Mouse (Mus musculus) cerebellum, postnatal 25 days (tissue): ENCODE measurements around the gene Myl4.

Experiments used
- DNase-seq, 2 experiments: peaks; one replicate each; pipeline ENCODE4 v3.0.0; 2021; ENCODE audit warnings: mixed read lengths in 2 of 2

Gene Myl4

DNA sequence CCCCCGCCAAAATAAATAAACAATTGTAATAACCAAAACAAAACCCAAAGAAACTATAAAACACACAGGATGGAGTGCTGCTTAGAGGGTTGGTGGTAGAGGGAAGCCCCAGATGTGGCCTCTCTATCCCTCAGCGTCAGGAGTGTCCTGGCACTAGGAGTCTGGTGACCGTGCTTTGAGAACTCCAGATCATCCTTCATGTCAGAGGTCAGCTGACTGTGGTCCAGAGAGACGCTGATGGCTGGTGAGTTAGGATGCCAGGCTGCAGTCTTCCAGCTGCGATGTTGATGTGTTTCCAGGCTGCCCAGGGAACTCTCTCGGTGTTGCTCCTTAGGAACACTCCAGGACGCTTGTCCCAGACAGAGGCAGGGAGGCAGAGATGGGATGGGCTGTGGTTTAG lies 21.6 kb downstream of the Myl4 start:
- no peak for DNase-seq

DNA sequence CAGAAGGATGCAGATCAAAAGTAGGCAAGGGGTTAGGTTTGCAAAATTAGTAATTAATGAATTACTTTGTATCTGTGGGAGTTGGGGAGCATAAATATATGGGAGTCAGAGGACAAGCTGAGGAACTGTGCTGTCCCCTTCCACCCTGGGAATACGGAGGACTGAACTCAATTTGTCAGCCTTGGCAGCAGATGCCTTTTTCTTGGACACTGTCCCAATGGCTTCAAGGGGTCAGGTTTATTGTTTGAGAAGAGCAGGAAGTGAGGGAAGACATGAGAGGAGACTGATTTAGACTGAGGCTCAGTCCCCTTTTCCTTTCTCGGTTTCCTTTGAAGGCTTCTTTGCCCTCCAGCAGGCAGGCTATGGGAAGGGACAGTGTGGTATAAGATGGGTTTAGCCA lies 22.1 kb downstream of the Myl4 start:
- no peak for DNase-seq

DNA sequence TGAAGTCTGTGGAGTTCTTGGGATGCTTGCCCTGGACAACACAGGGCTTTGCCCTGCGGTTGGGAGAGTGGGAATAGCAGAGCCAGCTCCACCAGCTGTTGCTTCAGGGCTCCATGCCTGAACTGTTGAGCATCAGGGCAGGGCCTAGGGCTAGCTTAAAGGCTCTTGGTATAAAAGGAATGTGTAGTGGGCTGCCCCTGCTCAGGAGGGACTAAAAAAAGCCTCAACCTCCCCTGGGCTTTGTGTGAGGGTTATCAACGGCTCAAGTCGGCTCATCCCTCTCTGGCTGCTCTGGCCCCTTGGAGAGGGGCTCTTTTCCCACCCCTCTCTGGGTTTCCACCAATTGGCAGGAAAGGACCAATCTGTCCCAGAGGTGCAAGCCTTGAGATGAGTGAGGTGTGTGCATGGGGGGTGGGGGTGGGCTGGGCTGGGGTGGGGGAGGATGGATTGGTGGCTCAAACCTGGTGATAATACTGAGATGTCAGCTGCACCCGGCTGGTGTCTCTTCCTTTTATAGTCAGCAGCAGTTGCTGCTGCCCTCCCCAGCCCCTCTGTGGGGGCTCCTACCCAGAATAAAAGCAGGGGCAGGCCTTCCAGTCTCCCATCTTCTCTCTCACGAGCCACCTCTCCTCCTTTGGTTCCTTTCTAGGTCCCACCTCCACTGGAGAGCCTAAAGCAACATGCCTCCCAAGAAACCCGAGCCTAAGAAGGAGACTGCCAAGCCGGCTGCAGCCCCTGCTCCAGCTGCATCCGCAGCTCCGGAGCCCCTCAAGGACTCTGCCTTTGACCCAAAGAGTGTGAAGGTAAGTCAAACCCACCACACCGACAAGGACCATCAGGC lies 26.5 kb downstream of the Myl4 start:
- no peak for DNase-seq

DNA sequence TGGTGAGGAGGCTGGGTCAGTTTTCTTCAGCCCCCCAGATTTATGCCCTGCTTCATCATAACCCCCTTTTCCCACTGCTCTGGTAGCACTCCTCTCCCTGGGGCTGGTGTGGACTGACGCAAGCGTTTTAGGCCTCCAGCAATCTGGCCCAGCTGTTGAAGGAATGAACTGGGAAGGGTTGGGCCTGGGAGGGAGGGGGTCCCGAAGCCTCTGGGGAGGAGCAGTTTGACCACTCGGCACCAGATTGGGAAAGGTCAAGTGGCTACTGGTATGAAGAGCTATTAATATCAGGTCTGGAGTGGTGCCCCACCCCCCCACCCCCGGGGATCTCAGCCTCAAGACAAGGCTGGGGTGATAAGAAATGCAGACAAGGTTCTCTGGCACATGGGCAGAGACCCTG lies 27.6 kb downstream of the Myl4 start:
- no peak for DNase-seq

DNA sequence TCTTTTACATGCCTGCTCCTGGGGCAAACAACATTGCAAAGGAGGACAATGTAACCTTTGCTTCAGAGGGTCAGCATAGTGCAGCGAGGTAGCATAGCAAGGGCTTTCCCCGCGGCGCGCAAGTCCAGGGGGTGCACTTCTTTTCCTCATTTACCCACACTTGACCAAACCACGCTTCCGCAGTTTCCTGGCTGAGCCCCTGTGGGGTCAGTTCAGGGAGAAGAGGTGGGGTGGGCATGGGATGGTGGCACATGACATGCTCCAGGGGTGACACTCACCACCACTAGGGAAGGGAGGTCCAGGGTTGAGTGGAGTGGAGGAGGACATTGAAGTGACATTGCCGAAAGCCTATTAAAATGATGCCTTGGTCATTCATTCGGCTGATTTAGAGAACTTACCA lies 28.6 kb downstream of the Myl4 start:
- no peak for DNase-seq

DNA sequence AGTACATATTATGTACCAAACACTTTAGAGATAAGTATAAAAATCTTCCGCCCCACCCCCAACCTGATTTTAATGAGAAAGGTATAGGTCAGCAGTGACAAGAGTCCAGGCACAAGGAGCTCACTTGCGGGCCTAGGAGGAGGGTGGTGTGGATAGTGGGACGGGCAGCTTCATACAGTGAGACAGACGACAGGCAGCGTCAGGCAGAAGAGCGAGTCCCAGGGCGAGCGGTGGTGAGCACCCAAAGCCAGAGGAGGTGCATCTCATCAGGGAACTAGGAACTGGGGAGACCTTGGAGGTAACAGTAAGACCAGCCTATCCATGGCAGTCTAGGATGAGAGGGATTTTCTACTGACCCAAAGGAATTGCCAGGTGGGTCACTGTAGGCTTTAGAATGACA lies 29.1 kb downstream of the Myl4 start:
- DNase-seq, result no peak

DNA sequence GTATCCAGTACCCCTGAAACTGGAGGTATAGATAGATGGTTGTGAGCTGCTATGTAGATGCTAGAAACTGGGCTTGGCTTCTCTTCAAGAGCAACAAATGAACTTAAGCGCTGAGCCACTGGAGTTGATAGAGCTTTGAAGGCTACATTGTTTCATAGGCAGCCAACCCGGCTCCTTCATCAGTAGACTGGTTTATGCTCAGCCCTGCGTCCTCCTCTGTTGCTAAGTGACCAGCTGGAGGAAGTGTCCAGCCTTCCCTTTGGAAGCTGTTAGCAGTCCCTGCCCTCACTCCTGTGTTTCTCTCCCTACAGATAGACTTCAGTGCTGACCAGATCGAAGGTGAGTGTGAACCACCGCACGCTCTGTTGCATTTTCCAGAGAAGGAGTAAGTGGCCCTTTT lies 29.6 kb downstream of the Myl4 start:
- DNase-seq, result no peak

DNA sequence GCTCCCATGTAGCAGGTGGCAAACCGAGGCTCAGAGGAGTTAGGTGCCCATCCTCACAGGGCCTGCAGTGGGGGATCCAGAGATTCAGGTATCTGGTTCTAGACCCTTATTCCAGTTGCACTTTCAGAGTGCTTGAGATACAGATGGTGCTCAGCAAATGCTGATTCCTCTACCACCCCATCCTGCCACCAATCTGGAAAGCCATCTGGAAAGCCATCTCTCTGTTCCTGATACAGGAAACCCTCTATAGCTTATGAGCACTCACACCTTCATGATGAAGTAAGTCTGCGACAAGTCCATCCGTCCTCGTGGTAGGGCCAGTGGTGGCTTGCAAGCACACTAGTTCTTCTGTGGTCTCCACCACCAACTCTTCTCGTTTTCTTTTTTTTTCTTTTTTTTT lies 30.1 kb downstream of the Myl4 start:
- no peak for DNase-seq

DNA sequence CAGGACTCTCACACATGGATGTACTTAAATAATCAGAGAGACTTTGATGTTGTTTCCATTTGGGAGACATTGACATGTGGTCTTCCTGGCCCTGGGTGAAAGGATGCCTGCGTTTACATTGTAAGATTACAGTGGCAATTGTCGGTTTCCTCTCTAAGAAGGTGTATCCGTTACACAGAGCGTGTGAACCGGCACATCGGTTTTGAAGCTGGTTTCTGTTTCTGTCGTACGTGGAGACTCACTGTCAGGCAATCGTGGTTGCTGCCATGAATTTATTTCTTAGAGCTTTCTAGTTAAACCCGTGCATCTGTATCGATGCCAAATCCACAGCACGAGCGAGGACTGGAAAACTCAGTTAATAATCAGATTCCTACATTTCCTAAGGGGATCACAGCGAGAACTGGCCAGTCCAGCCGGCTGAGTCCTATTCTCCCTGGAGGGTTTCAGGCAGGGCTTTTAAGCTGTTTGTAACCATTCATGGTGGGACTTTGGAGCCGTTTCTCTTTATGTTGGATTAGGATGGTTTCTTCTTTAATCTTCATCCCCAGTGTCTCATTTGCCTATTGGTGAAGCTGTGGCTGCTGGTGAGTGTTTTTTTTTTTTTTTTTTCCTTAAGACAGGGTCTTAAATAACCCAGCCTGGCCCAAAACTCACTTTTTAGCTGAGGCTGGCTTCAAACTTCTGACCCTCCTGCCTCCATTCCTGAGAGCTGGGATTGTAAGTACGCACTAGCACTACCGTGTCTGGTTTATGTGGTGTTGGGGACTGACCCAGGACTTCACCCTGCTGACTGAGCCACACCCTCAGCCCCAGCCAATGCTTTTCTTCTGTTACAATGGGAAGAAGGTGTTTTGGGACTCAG lies 31.2 kb downstream of the Myl4 start:
- no peak for DNase-seq

DNA sequence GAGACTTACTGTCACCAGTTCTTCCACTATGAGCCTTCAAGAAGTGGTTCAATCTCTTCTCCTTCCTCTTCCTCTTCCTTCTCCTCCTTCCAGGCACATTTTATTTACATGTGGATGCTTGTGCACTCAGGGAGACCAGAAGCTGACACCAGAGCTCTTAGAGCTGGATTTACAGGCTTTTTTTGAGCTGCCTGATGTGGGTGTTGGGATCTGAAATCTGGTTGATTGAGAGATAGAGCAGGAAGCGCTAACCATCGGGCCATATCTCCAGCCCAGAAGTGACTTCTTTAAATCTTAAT lies 31.8 kb downstream of the Myl4 start:
- no peak for DNase-seq

DNA sequence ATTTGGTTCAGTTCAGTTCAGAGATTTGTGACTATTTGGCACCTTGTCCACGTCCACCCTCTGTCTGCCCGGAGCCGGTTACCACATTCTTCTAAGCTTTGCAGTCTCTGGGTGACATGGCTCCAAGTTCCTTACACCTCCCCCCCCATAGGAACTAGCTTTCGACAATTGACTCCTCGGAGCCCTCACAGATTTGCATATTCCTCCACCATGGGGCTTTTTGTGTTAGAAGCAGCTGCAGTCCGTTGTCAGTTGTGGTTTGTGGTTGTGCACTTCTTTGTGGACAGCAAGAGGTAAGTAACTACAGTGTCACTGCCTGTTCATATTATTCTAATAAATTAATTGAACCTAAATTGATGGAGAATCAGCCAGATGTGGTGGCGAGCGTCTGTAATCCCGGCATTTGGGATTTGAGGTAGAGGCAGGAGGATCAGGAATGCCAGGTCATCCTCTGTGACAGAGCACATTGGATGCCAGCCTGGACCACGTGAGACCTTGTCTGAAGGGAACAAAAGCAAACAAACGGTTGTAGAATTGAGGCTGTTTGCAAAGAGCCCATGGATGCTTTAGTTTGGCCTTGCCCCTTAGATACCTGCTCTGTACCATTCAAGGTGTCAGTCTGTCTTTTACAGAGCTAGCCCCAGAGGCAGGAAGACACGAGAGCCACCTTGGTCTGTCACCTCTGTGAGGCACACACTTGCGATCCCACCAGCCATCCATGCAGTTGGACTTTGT lies 32.3 kb downstream of the Myl4 start:
- no peak for DNase-seq

DNA sequence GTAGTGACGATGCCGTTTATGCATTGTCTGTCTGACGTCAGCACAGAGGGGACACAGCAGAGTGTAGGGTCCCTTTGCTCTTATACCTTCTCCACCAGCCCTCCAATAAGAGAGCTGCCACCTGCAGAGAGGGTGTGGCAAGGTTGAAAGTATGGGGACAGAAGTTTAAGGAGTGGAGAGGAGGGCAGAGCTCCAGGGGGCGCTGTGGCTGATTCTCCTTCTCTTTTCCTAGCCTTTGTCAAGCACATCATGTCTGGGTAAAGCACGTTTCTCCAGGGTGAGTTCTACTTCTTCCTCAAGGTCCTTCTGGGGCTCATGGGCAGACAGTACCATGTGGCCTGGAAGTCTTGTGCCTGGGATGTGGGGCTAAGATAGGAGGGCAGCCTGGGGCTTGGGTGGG lies 35.0 kb downstream of the Myl4 start:
- DNase-seq, result no peak

DNA sequence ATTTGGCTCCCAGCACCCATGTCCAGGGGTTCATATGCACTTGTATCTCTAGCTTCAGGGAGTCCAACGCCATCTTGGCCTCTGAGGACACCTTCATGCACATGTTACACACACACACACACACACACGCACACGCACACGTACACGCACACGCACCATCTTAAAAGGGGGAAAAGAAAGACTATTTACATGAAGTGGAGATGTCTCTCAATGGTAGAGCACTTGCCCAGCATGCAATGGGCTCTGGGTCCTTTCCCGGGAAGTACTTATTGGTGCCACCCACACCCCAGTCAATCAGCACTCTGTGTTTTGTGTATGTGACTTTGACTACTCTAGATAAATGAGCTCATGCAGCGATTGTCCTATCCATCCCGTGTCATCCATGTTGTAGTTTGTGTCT lies 37.4 kb downstream of the Myl4 start:
- DNase-seq, result no peak

DNA sequence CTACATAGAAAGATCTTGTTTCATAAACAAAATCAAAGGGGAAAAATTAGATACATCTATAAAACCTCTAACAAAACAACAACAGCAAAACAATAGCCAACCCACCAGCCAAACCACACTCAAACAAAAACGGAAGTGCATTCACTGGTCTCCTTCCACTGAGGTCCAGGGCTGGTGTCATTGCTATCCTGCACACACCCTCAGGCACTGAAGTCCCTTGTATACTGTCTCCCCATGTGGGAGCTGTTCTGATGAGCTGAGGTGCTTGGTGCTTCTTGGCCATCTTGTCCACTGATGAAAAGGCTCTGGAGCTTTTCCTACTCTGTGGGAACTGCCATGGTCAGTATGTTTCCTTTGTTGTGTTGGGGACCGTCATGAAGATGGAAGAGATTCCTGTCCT lies 38.0 kb downstream of the Myl4 start:
- no peak for DNase-seq

DNA sequence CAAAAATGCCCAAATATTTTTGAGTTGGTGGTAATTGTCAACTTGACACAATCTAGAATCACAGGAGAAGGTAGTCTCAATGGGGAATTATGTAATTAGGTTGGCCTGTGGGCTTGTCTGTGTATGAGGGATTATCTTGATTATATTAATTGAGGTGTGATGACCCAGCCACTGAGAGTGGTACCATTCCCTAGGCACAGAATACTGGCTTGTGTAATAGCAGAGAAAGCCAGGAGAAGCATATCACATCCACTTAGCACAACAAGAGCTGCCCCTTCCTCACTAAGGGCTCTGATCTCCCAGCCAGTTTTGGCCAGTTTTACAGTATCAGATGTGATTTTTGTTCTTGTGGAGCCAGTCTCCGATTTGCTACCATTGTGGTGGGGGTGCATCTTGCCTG lies 39.1 kb downstream of the Myl4 start:
- no peak for DNase-seq

DNA sequence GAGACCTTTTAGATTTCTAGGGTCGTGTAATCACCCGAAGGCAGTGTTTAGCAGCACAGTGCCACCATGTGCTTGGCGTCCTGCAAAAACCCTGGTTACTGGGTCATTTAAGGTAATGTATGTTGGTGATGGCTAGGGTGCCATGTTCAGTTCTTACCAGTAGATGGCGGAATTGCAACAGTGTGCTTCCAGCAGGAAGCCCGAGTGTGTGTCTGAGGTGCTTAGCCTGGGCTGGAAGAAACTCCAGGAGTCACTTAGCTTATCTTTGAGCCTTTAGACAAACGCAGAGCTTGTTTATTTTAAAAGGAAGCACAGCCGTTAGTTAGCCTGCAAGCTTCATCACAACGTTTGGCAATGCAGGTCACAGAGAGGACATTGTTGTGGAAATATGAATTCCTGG lies 39.7 kb downstream of the Myl4 start:
- DNase-seq, result peak; percentile 81 to 90

DNA sequence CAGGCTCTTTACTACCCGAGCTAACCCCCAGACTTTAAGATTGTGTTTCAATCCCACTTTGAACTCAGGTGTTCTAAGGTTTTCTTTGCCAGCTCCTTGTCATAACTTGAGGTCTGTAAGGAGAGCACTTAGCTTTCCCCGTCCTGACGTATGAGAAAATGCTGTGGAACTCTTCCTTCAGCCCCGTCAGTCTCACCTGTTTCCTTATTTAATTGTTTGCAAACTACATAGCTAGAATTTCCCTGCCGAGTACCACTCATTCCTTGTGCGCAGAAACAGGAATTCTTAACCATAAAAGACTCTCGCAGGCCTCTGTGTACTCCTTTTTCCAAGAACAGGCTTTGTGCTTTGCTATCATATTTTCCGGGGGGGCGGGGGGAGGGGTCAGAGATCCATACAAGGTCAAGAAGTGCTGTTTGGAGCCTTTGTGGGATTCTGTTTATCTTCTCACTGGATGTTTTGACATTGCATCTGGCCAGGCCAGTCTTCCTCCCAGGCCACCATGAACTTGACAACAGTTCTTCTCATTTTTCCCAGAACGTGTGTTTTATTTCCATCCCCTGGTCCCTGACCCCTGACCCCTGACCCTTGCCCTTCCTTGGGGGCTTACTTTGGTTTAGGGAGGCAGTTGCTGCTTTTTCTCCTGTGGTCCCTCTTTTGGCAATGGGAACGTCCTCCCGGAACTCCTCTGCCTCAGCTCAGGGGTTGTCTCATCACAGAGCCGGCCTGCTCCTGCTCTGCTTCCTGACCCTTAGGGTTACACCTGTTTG lies 41.8 kb downstream of the Myl4 start:
- no peak for DNase-seq

DNA sequence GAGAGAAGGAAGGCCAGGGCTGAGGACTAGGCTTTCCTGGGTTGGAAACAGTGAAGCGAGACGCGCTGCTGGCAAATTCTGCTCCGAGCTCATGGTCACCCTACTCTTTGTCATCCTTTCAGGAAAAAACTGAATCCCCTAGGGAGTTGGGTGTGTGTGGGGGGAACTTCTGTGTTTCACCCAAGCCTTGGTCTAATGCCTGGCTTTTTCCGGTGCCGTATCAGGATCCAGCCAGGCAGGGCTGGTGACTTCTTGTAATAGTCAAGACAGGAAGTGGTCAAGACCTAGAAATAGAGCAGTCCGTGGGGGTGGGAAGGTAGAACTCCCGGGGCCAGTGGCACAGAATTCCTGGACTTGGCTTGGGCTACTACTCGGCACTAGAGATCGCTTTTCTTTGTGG lies 45.9 kb downstream of the Myl4 start:
- DNase-seq, result no peak

DNA sequence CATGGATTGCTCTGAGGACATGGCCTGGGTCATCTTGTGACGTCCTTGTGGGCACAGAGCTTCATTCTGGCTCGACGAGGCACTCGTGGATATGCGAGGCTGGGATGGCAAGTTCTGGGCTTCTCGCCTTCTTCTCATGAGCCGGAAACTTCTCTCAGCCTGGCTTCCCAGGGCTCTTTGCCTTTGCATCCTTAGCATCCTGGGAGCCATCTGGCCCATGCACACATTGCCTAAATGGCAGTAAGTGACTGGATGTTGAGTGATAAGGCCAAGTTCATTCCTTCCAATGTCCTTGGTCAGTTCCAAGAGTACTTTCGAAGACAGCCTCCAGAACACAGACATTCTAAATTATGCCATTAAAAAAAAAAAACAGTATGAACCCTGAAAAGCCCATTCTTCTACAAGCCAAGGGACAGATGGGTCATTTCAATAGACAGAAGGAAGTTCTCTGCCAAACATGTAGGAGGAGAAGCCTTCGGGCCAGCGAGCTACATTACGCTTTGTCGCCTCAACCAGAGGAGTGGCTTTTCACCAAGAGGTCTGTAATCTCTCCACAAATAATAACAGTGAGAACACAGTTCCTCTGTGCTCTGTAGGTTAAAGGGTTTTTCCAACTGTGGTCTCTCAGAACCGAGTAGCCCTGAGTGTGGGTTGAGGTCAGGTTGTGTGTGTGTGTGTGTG lies 48.9 kb downstream of the Myl4 start:
- DNase-seq, result peak; percentile 44 to 52

DNA sequence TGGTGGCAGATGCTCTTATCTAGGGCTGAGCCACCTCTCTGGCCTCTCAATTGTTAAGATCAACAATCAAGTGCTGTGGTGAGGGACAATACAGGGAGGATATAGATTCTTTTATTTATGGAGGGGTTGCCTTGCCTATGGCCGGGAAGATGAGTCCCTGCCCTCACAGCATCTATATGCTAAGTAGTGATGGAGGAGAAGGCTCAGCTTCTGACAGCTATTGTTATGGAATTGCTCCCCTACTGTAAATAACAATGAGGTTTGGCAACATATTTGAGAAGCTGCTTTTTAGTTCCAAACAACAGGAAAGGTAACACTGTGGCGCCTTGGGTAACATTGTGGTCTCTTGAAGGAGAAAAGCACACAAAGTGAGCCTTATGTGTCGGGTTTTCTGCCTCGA lies 50.2 kb downstream of the Myl4 start:
- DNase-seq, result no peak

DNA sequence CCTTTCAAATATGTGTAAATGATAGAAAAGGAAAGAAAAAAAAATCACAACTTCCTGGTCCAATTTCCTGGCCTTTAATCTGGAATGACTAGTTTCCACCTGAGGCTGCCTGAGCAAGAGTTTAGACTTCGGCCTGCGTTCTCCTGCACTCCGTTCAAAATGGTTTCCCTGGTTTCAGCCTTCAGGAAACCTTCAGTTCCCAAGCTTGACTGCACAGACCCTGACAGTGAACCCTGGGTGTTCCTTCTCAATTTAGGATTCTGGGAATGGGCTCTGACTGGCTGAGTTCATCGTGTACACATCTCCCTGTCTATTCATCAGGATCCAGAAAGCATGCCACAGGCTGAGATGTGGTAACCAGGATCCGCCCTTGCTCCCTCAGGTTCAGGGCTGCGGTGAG lies 53.7 kb downstream of the Myl4 start:
- DNase-seq, result no peak

DNA sequence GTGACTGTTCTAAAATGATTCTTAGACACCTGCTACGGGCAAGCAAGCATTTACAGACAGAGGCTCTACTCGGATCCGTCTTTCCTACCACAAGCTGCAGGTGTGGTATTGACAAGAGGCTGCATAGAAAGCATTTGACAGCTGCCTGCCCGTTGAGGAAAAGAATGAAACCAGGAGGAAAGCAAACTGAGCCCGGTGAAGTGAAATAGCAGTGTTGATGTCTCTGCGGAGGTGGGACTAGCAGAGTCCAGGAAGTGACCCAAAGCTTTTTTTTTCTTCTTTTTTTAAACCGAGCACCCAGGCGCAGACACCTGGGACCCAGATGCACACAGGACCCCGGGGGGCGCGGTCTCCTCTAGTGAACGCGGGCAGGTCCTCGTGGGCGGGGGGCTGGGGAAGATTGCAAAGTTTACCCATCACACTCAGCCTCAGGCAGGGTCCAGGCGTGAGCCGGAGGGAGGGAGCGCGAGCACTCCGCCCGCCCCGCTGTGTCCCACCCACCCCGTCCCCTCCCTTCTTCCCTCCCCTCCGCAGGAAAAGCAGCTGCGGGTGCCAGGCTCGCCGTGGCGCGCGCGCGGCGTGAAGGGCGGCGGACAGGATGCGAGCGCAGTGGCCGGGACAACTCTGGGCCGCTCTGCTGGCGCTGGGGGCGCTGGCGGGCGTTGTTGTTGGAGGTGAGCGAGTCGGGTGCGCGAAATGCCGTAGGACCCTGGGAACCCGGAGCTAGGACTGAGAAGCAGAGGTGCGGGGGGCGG lies 57.2 kb downstream of the Myl4 start, which contains the start of gene Itgb3:
Itgb3 (plus strand) TSS at position 510 of the 755 bp plus-strand sequence.
- peak; percentile 85 to 92 for DNase-seq
